Mouse (Mus musculus): ENCODE measurements around the gene Zfp229.

GRCm38 (mm10) chr17:21696073-21696472, 34.5 kb upstream of the Zfp229 start:
- TF ChIP-seq CTCF (IDR thresholded peaks at IDR 0.05; ENCODE audit: low read depth) = no peak
- no peak for TF ChIP-seq EP300 (optimal IDR thresholded peaks at IDR 0.05)
